Mouse (Mus musculus) limb, embryonic 15.5 days (tissue): ENCODE measurements around the gene Endov. TPM values are rescaled to one million over a fixed set of nuclear protein-coding genes. Genes with fewer than 3 reads are reported as not detected.

ENCODE experiments used
- ATAC-seq: fragments of 200-750 bp; cut with Nextera tagmentation; 2 replicates; pipeline ENCODE4 v1.8.0; 2017; ENCODE audit warnings: low read depth, moderate TSS enrichment; ENCODE audit not compliant: insufficient number of reproducible peaks, low FRiP score, low TSS enrichment
- H3K27ac ChIP-seq: fragments of 300-500 bp; sonication (generic); 2 replicates; pipeline ENCODE4 v1.5.1; 2015; ENCODE audit warnings: moderate library complexity, mild to moderate bottlenecking, inconsistent platforms
- H3K27me3 ChIP-seq: fragments of 300-500 bp; sonication (generic); 2 replicates; pipeline ENCODE4 v1.6.1; 2015; ENCODE audit warnings: inconsistent platforms
- H3K36me3 ChIP-seq: fragments of 300-500 bp; sonication (generic); 2 replicates; pipeline ENCODE4 v1.6.1; 2015; ENCODE audit warnings: inconsistent platforms
- H3K4me1 ChIP-seq: fragments of 300-500 bp; sonication (generic); 2 replicates; pipeline ENCODE4 v1.6.1; 2015; ENCODE audit warnings: inconsistent platforms
- H3K4me2 ChIP-seq: fragments of 300-500 bp; sonication (generic); 2 replicates; pipeline ENCODE4 v1.6.1; 2015; ENCODE audit warnings: mild to moderate bottlenecking, inconsistent platforms
- H3K4me3 ChIP-seq: fragments of 300-500 bp; sonication (generic); 2 replicates; pipeline ENCODE4 v1.5.1; 2015; ENCODE audit warnings: mild to moderate bottlenecking, inconsistent platforms
- H3K9ac ChIP-seq: fragments of 300-500 bp; sonication (generic); 2 replicates; pipeline ENCODE4 v1.6.1; 2015; ENCODE audit warnings: inconsistent platforms
- H3K9me3 ChIP-seq: fragments of 300-500 bp; sonication (generic); 2 replicates; pipeline ENCODE4 v1.6.1; 2016; ENCODE audit warnings: inconsistent platforms
- WGBS: fragments of 180-500 bp; shearing (Covaris S2); methylation state at CpG from one replicate; pipeline ENCODE4 v1.1.7; 2015; 5-methylcytosine and 5-hydroxymethylcytosine counted together
- polyA plus RNA-seq: library from polyadenylated mRNA; unstranded; fragments of >200 nt; fragmentation: Nextera tagmentation; extraction: Ambion mirVana; gene quantifications from 2 replicates; pipeline ENCODE4 v1.2.1, GENCODE M21; 2015

Gene Endov
- polyA plus RNA-seq, 1 experiment from 2014 or later = 13.8 TPM

DNA sequence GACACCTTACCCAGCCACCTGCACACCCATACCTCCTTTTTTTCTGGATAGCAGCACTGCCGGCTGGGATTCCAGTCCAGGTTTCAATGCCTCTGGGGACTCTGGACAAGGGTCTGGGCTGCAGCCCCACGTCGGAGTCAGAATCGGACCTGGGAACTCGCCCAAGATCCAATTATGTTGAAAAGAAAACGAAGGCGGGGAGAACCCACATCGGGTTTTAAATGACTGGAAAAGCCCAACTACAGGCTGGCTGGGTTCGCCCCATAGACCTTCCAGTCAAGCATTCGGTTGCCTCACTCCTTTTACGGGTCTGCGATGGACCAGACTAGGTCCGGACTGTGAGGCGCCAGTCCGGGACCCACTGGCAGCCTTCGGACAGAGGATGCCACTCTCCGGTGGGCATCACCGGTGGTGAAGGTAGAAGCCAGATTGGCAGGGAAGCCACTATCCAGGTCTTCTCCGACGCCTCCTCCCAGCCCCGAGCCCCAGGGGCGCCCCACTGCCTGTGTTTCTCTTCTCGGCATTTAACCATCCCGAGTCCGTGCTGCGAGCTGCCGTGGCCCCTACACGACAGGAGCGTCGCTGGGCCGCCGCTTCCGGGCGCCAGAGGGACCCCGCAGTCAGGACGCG is 57.7 kb downstream of the Endov start:
- H3K4me2 ChIP-seq = peak overlapping the region; percentile 99
- H3K4me3 ChIP-seq = peak overlapping the region; percentile 52
- H3K36me3 ChIP-seq = no peaks in the 10 kb centered on the region
- no peak overlapping the region for H3K9ac ChIP-seq
- no peaks in the 10 kb centered on the region for H3K9me3 ChIP-seq
- peaks cover 48% of the 10 kb centered on the region for H3K4me1 ChIP-seq
- no peak overlapping the region for H3K27ac ChIP-seq
- no peak for ATAC-seq
- 2% methylated on average over 37 of the region's 37 CpGs for WGBS
- peaks cover 91% of the 10 kb centered on the region for H3K27me3 ChIP-seq

DNA sequence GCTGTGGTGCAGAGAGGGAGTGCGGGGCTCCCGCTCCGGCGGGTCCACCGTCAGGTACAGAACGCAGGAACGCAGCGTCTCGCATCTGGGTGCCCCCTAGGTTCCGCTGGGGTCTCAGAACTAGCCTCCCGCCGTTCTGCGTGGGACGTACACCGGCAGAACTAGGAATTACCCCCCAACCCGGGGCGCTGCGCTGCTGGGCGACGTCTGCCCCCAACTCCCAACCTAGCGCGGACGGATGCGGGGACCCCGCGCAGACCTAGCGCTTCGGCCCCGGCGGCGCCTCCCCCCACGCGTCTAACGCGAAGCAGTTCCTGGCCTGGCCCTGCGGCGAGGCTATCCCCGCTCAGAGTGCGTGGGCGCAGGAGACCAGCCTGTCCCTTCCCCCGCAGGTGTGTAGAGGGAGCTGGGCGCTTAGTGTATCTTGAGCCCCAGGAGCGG is 58.2 kb downstream of the Endov start:
- Histone ChIP-seq H3K4me1 (peaks cover 50% of the 10 kb centered on the region), H3K9ac (no peak overlapping the region), H3K27ac (no peak overlapping the region), H3K36me3 (no peaks in the 10 kb centered on the region), H3K4me3 (peak overlapping the region; percentile 52), H3K9me3 (no peaks in the 10 kb centered on the region), H3K4me2 (peak overlapping the region; percentile 99), H3K27me3 (peaks cover 90% of the 10 kb centered on the region)
- under 1% methylated on average over 43 of the region's 43 CpGs for WGBS
- no peak for ATAC-seq

DNA sequence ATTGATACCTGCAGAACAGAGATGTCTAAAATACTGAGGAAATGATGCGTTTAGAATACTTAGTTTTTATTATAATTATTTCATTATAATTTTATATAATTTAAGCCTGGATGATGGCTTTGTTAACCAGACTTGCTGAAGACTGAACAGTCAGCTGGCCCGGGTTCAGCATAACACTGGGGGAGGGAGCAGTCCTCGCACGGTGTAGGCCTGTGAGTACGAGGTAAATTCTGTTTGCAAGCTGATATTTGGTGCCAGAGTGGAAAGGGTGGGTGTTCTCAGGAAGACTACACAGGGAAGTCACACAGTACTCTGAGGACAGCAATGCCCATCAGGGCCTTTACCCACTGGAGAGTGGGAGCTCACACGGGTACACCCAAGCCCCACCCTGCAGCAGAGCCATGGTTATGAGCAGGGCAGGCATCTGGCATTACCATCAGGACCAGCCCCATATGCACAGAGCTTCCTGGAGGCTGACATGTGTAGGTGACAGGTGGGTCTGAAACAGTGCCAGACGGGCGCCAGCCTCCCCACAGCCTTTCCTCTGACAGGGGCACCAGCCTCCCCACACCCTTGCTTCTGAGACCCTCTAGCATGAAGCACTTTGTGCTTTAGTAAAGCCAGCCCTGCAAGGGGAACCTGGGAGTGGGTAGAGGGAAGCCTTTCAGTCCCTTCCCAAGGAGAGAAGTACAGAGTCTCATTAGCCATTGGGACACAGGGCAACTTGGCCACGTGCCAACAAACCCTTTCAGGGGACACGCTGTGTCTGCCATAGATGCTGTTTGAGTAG is 59.6 kb downstream of the Endov start:
- Histone ChIP-seq H3K4me2 (no peak overlapping the region), H3K9ac (no peak overlapping the region), H3K36me3 (no peaks in the 10 kb centered on the region), H3K4me1 (peaks cover 52% of the 10 kb centered on the region), H3K27me3 (peaks cover 76% of the 10 kb centered on the region), H3K27ac (no peak overlapping the region), H3K4me3 (no peak overlapping the region), H3K9me3 (no peaks in the 10 kb centered on the region)
- no peak for ATAC-seq
- WGBS = 47% methylated on average over 10 of the region's 10 CpGs

DNA sequence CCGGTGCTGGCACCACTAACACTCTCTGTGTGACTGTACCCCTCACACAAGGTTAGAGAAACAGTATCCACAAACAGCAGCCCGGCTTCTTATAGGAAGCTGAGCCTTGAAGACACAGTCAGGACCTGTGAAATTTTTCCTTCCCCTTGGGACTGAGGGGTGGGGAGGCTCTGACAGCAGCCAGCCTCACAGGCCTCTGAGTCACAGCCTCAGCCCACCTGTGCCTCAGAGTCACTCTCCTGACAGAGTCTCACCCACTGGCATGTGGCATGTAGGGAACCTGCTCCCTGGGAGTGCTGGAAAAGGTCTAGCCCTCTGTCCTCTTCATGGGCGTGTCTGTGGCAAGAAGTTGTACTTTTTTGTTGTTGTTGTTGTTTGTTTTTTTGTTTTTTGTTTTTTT is 60.3 kb downstream of the Endov start:
- peaks cover 76% of the 10 kb centered on the region for H3K27me3 ChIP-seq
- no peak overlapping the region for H3K9ac ChIP-seq
- WGBS = 57% methylated on average over 3 of the region's 3 CpGs
- no peak overlapping the region for H3K4me3 ChIP-seq
- H3K36me3 ChIP-seq = no peaks in the 10 kb centered on the region
- ATAC-seq = no peak
- no peak overlapping the region for H3K27ac ChIP-seq
- H3K4me2 ChIP-seq = no peak overlapping the region
- peaks cover 45% of the 10 kb centered on the region for H3K4me1 ChIP-seq
- H3K9me3 ChIP-seq = no peaks in the 10 kb centered on the region

DNA sequence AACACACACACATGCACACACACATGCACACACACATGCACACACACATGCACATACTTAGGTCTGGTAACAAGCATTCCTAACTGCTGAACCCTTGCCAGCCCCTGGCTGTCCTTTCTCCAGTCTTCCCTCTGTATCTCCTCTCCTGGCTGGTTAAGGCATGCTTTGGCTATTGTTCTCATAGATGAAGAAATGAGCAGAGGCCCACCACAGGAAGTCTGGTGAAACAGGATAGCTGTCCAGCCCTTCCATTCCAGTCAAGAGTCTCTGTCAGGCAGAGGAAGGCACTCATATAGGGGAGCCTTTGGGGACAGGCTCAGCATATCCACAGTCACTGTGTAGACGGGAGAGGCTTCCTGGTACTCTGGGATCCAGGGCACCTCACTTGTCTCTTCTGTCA is 61.2 kb downstream of the Endov start:
- no peak overlapping the region for H3K4me3 ChIP-seq
- WGBS = 58% methylated on average over 1 of the region's 1 CpGs
- peaks cover 37% of the 10 kb centered on the region for H3K4me1 ChIP-seq
- peaks cover 71% of the 10 kb centered on the region for H3K27me3 ChIP-seq
- no peaks in the 10 kb centered on the region for H3K9me3 ChIP-seq
- no peak for ATAC-seq
- H3K27ac ChIP-seq = no peak overlapping the region
- H3K4me2 ChIP-seq = no peak overlapping the region
- H3K36me3 ChIP-seq = no peaks in the 10 kb centered on the region
- no peak overlapping the region for H3K9ac ChIP-seq

DNA sequence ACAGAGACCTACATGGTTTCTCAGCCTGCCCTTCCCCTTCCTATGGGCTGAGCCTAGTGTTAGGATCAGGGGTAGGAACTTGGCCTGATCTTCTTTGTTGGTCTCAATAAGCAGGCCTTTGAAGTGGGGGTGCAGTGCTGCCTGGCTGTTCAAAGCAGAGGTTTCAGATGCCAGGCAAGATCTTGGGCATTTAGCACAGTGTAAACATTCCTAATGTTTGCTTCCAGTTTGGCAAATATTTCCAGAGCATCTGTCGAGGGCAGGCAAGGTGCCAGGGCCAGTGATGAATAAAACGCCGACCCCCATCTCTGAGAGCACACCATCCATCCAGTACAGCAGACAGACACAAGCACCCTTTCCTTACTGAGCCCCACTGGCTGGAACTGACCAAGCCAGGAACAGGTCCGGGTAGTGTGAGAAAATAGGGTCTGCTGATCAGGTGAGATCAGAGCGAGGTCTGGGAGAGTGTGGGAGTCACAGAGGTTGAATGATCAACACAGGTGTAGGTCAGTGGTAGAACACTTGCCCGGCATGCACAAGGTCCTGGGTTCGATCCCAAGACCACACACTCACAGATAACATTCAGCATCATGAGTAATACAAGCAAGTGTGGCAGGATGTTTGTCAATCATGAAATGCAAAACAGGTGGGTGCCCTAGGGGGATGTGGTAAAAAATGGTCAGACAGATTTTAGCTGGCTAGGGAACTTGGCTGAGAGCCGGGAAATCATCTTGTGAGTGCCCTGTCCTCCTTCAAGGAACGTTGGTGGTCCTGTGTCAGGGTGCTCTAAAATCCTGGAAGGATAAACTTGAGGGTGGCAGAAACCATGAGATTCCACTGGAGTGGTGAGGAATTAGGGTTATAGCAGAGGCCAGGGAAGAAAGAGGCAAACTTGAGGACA is 62.0 kb downstream of the Endov start:
- Histone ChIP-seq H3K4me1 (peaks cover 30% of the 10 kb centered on the region), H3K4me2 (no peak overlapping the region), H3K9ac (no peak overlapping the region), H3K27me3 (peaks cover 64% of the 10 kb centered on the region), H3K4me3 (no peak overlapping the region), H3K9me3 (no peaks in the 10 kb centered on the region), H3K27ac (no peak overlapping the region), H3K36me3 (no peaks in the 10 kb centered on the region)
- ATAC-seq = no peak
- 48% methylated on average over 9 of the region's 9 CpGs for WGBS

DNA sequence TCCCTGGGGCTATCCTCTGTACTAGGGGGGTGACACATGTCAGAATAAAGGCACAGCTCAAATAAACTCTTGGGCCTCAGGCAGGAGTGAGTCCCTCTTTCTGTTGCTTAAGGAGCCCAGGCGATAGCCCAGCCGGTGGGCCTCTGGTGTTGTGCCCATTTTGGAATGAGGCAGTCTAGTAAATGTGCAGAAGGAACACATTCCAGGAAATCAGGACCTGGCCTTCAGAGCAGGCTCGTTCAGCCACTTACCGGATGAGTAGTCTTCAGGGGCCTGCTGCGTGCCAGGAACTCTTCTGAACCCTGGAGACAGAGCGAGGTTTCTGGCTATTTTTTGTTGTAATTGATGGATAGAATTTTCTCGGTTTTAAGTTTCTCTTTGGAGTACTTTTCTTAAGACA is 63.6 kb downstream of the Endov start:
- no peak for ATAC-seq
- Histone ChIP-seq H3K4me3 (no peak overlapping the region), H3K27ac (no peak overlapping the region), H3K9ac (no peak overlapping the region), H3K9me3 (no peaks in the 10 kb centered on the region), H3K27me3 (peaks cover 48% of the 10 kb centered on the region), H3K4me1 (peaks cover 28% of the 10 kb centered on the region), H3K4me2 (no peak overlapping the region), H3K36me3 (no peaks in the 10 kb centered on the region)
- WGBS = 51% methylated on average over 7 of the region's 7 CpGs

DNA sequence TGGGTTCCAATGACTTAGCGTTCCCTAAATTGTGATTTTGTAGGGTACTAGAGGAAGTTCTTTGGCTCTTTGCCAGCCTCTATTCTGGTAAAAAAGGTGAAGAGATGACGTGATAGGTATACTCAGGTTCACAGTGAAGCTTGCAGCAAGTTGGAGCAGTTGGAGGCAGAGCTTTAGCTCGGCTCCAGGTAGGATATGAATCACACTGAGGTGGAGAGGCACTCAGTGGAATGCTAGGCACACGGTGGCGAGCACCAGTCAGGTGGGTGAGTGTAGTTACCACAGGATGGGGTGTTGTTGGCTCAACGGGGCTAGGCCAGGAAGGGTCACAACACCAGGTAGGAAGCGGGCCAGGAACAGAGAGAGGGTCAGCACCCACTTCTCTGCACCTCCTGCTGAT is 64.0 kb downstream of the Endov start:
- Histone ChIP-seq H3K4me1 (peaks cover 28% of the 10 kb centered on the region), H3K4me2 (no peak overlapping the region), H3K27ac (no peak overlapping the region), H3K4me3 (no peak overlapping the region), H3K27me3 (peaks cover 43% of the 10 kb centered on the region), H3K9me3 (no peaks in the 10 kb centered on the region), H3K36me3 (no peaks in the 10 kb centered on the region), H3K9ac (no peak overlapping the region)
- ATAC-seq = no peak
- WGBS = 67% methylated on average over 7 of the region's 7 CpGs

DNA sequence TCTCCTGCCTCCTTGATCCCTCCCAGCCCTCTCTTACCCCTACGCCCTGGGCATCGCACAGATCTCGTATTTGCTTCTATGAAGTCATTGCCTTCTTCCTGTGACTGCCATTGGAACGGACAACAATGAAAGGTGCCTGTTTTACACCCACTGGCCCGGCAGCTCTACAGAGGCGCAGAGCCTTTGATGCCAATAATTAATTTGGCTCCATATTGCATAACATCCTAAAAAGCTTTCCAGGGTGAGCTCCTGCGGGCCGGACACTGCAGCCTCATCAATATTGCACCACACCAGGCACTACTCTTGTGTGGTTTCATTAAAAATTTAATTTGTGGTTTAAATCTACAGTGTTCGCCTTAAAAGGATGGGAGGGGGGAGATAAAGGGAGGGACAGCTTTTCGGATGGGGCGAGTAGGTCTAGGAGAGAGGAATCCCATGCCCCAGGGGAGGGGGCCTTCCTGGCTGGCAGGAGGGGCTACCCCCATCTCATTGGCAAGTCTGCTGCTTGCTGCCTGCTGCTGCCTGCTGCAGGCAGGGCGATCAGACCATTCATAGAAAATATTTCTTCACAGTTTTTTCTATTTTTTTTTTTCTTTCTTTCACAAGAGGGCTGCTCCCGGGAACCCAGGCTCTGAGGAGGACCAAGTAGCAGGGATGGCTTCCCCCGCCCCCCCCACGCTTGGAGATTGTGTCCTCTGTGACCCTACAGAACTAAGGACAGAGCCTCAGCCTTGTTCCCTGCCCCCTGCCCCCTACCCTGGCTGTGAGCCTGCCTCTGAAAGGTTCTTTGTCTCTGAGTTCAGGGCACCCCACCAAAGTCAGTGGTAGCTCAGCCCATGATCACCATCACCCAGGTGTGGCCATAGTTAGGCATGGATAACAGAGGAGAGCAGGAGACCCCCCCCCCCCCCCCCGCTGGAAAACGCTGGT is 67.1 kb downstream of the Endov start:
- H3K4me3 ChIP-seq = no peak overlapping the region
- ATAC-seq = no peak
- H3K36me3 ChIP-seq = no peaks in the 10 kb centered on the region
- H3K9ac ChIP-seq = no peak overlapping the region
- no peak overlapping the region for H3K27ac ChIP-seq
- H3K4me2 ChIP-seq = no peak overlapping the region
- H3K27me3 ChIP-seq = peaks cover 23% of the 10 kb centered on the region
- 22% methylated on average over 15 of the region's 17 CpGs for WGBS
- peaks cover 25% of the 10 kb centered on the region for H3K4me1 ChIP-seq
- no peaks in the 10 kb centered on the region for H3K9me3 ChIP-seq

DNA sequence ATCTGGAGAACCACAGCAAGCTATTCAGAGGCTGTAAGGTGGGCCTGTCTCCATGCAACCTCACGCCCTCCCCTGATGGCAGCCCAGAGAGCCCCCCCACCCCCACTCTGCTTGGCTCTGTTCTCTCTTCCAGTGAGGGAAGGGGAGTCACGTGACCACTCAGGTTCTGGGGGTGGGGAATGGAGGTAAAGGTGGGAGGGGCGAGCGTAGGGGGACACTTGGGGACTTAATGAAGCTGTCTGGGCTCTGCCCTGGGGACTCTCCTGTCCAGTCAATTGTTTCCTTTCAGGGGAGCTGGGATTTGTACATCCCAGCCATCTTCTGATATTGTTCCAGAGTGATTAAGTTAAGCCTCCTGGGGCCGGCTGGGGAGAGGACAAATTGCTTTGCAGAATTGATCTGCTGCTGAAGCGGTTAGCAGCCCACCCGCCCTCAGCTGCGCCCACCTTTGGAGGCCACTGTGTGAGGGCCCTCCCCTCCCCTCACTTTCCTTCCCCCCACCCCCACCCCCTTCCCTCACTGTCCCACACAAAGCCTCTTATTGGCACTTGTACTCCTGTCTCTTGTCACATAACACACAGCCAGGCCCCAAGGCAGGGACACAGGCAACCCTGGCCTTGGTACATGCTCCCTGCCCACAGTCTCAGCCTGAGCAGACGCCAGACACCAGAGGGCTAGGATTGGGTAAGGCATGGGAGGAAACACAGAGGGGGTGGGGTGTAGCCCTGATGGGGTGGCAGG is 67.9 kb downstream of the Endov start:
- no peak overlapping the region for H3K4me3 ChIP-seq
- ATAC-seq = no peak
- no peak overlapping the region for H3K9ac ChIP-seq
- WGBS = 16% methylated on average over 9 of the region's 9 CpGs
- H3K4me1 ChIP-seq = peaks cover 27% of the 10 kb centered on the region
- H3K9me3 ChIP-seq = no peaks in the 10 kb centered on the region
- H3K27me3 ChIP-seq = peaks cover 28% of the 10 kb centered on the region
- H3K4me2 ChIP-seq = no peak overlapping the region
- H3K36me3 ChIP-seq = no peaks in the 10 kb centered on the region
- H3K27ac ChIP-seq = no peak overlapping the region
